Mouse (Mus musculus): ENCODE measurements around the gene Clec2h.
A peak's percentile ranks its signal among the peaks of the same experiment; 100 is the strongest.
"Not testable (repeated sequence)": the region's sequence is repeated elsewhere in the genome, so short reads cannot be mapped to it uniquely, and the experiment has no call there.

The Clec2h gene

DNA sequence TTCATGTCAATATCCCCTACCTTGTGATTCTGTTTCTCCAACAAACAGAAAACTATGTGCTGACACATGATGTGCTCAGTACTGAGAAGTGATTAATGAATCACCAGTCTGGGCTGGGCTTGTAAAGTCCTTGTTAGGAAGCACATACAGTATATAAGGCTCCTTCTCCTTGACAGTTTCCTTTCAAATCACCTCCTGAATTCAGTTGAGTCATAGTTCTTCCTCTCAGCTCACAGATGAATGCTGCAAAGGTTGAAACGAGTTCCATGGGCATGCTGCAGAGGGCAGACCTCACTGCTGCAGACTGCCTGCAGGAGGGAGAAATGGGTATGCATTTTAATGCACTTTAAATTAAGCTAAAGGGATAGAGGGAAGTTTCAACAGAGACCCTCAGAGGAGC is at the start of gene Clec2h:
Gene Clec2h, plus strand, starts transcription at position 180 of the 400 bp plus-strand sequence.
- no peak for DNase-seq

DNA sequence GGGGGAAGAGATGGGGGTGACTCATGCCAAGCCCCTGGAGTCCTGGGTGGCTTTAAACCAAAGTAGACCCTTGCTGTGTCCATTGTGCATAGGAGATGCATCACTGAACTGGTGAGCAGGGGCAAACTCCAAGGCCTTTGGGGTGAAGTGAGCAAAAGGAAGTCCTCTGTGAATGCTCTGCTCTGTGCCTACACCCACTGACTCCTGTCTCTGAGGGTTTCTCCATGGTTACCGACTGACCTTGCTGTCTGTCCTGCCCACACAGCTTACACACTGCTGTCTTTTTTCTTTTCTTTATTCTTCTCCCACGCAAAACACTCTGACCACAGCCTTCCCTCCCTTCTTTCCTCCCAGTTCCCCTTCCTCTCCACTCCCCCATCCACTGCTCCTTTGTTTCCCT is 39.5 kb upstream of the Clec2h start:
- no peak for DNase-seq

DNA sequence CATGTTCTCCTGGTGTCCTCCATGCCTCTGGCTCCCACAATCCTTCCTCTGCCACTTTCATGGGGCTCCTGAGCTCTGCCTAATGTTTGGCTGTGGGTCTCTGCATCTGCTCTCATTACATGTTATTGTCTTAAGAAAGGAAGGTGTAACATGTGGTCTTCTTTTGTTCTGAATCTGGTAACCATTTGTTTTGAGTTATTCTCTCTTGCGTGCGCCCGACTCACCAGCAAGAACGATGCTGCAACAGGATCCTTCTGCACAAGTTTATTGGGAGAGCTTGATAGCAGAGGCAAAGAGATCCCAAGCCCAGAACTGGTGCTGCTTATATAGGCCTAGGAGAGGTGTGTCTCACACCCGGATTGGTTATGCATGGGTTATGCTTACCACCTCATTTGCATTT is 38.8 kb upstream of the Clec2h start, which contains the start of gene Klrb1a:
Gene Klrb1a, minus strand, starts transcription at position 101 of the 400 bp plus-strand sequence.
- DNase-seq = not testable (repeated sequence)

DNA sequence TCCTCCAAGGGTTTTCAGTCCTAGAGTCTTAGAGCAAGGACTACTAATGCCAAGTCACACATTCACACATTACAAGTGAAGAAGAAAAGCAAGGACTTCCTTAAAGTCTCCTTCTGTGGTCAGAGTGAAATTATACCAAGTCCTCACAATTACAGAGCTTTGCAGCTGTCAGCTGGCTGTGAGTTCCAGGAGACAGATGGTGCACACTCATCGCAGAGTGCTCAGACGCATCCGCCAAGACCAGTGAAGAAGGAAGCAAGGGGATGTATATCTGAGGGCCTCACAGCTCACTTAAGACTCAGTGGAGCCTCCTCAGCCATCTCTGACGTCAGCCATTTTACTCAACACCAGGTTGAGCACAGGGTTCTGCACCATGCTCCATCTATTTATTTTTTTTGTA is 37.8 kb upstream of the Clec2h start:
- DNase-seq = no peak

DNA sequence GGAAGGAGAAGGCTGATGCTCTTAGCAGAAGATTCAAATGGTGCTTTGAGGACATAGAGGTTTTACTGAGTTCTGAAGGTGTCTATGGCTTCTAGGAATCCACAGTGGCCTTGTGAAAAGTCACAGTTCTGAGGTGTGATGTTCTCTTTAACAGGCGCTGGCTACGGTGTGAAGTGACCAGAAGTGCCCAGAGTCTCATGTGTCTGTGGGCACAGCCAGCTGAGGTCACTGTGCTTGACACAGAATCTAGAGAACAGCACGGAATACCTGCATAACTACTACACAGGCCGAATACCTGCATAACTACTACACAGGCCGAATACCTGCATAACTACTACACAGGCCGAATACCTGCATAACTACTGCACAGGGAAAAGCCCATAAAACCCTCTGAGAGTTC is 36.9 kb upstream of the Clec2h start:
- not testable (repeated sequence) for DNase-seq

DNA sequence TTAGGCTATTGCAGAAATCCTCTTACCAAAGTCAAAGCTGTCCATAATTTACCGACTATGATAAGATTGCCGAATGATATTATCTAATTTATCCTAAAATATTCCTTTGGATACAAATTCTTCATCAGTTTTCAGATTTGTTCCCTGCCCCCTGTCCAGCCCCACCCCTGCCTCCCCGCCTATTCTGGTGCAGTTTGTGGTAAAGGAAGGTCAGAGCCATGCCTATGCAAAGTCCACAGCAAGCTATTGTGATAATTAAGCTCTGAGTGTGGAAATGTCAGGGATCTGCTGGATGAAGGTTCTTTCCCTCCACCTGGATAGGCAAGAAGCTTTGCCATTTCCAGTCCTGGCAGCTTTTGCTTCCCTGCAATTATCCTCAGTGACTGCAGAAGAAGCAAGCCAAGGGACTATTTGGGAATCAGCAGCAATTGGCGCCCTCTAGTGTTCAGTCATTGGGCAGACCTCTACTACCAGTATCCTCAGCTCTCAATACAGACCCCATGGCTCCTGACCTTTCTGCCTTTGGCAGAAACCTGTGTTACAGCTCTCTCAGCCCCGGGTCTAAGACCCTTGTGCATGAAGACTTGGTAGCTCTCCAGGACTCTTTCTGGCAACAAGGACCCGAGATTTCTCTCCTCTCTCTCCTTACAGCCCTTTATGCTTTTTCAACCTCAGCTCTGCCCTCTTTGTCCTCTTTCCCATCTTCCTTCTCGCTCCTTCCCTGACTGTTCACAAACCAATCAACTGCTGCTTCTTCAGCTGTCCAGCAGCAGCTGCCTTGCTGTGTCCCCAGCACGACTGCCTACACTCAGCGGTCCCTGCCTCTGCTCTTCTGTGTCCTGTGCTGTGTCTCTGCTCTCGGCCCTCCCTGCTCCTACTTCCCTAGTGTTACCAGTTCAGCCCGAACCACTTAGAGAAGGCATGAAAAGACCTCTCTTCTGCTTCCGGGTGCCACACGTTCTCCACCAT is 32.1 kb upstream of the Clec2h start:
- peak; percentile 50 for DNase-seq

DNA sequence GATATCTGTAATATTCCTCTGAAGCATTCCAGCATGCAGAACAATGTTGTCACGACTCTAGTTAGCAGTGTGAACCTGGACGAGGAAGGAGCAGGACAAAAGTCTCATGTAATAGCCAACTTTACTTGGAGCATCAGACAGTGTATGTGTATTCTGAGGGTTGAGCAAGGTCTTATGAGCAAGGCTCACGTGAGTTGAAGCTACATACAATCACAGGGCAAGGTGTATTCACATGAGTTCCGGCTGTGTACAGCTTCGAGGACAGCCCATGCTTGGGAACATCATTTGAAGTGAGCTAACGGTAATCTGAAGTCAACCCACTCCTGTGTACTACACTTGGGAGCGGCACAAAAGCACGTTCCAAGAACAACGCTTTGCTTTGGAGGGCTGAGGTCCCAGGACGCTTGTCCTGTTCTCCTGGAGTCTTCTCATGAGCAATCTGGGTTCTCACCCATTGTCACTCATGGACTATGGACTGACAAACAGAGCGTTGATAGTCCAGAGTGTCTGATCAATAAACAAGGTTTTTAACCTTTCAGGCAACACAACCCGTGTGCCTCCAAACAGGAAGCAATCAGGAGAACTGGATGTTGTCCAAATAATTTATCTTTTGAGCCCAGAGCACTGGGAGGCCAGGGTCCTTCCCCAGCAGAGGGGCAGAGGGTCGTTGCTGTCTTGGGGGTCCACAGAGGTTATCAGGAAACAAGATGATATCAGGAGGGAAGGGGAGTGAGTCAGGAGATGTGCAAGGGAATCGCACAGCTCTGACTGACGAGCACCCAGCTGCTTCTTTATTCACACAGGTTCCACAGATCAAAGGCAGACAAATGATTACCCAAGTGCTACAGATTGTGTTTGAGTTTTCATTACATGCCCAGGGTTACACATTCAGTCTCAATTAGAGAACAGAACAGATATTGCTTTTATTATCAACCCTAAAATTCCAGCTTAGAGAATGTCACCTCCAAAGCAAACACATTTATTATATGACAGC is 31.0 kb upstream of the Clec2h start:
- peak; percentile 4 for DNase-seq

DNA sequence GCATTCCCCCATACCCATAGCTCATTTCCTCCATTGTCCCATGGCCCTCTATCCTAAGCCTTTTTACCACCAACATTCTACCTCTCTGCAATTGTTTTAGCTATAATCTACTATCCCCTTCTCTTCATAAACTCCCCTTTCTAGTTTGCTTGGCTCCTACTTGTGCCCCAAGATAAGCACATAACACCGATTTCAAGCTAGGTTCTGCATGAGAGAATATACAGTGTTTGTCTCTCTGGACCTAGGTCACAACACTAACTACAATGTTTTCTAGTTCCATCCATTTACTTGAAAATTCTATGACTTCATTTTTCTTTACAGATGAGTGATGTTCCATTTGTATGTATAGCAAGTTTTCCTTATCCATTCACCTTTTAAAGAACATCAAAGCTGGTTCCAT is 21.5 kb upstream of the Clec2h start:
- DNase-seq = no peak

DNA sequence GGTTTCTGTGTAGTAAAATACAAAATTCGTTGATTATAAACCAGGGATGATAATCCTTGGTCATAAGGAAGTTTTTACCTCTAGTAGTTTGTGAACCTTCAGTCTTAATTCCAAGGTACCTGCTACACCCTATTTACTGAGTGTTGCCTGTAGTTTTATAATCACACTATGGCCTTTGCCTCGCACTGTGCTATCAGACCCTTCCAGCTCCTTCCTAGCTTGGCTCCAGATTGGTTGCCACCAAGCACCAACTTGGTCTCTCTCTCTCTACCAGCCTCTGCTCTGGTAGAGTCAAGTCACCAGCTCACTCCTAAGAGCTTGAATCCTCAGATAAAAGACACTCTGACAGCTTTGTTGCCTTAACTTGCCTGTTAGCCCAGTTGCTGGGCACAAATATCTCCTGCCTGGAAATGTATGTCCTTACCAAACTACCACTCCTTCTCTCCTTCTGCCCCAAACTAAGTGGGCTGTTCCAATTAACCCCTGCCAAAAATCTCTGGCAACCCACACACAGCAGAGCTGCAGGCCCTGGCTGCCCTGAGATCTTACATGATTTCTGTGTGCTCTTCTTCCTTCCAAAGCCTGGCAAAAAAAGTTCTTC is 21.0 kb upstream of the Clec2h start:
- DNase-seq = no peak

DNA sequence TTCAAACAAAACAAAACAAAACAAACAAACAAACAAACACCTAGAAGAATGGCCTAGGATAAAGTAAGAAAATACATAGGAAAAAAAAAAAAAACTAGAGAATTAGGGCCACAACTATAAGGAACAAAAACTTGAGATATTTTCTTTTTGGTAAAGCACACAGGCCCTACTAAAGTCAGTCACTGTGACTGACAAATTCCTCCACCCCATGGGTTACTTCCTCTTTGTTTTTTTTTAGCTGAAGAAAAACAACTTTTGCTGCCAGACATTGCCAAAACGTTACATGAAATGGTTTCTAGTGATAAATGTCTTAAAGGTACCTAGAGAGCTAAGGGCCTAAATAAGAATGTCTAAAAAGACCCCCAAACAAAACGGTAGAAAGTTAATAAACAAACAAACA is 18.2 kb upstream of the Clec2h start:
- no peak for DNase-seq

DNA sequence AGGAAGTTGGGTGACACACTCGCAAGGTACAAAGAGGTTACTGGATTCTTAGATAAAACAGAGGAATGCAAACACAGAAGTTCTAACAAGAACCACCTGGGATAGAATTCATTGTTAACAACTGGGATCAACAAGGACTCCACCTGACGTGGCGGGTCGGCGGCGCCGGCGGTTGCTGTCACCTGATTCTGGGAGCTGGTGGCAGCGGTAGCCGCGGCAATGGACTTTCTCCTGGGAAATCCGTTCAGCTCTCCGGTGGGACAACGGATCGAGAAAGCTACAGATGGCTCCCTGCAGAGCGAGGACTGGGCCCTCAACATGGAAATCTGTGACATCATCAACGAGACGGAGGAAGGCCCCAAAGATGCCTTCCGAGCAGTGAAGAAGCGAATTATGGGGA is 17.5 kb upstream of the Clec2h start:
- not testable (repeated sequence) for DNase-seq

DNA sequence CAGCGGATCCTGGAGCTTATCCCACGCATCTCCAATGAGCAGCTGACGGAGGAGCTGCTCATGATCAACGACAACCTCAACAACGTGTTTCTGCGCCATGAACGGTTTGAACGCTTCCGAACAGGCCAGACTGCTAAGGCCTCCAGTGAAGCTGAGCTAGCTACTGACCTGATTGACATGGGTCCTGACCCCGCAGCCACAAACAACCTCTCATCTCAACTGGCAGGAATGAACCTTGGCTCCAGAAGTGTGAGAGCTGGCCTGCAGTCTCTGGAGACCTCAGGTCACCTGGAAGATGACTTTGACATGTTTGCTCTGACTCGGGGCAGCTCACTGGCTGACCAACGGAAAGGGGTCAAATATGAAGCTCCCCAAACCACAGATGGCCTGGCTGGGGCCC is 16.5 kb upstream of the Clec2h start:
- DNase-seq = not testable (repeated sequence)

DNA sequence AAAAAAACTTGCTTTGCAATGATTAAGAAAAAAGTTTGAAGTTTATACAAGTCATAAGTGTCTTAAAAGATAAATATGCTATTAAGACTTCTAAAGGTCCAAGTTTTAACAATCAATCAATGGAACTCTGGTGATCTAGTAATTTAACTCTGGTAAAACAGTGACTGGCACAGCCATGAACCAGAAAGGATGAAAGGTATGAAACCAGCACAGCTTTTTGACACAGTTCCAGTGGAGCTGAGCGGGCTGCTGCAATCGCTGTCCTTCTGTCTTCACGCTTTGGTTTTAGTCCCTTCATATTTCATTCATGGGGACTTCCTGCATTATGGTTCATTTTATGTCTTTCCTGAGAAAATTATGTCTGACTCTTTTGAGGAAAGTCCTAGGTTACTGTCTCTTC is 12.5 kb upstream of the Clec2h start:
- DNase-seq = no peak

DNA sequence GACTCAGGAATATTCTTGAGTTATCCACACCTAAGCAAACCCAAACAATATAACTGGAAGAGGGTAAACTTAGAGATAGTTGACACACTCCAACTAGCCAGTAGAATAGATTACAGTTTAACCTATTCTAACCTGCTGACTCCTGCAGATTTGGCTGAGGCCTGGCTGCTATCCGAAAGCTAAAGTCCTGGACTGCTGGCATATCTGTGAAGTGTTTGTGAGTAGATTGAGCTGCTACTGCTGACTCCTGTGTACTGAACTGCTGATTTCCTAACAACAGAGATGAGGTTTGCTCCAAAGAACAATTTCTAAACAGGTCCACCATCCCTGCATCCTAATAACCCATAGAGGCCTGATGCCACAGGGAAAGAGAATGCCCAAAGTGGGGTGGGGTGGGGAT is 12.0 kb upstream of the Clec2h start:
- no peak for DNase-seq

DNA sequence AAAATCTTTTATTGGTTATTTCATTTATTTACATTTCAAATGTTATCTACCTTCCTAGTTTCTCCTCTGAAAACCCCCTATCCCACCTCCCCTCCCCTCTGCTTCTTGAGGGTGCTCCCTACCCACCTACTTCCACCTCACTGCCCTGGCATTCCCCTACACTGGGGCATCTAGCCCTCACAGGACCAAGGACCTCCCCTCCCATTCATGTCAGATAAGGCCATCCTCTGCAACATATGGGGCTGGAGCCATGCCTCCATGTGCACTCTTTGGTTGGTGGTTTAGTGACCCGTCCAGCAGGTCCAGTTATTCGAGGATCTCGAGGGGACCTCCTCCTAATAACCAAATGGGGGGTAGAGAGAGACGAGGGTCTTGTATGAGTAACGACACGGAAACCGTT is 11.4 kb upstream of the Clec2h start:
- not testable (repeated sequence) for DNase-seq

DNA sequence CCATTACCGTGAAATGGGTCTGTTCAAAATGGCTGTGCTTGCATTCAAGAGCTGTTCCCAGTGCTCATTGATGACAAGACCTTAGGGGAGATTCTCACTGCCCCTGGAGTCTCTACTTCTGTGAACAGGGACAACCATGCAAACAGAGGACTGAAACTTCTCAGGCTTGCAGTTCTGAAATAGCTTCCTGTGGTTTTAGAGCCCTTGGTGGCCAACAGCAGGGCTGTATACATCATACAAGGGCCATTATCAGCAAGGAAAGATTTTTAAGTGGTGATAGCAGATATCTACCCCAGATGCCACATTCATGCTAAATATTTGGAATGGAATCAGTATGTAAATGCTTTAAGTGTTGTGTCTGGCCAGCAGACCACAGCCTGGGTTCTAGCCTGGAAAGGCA is 9.2 kb upstream of the Clec2h start:
- DNase-seq = no peak

DNA sequence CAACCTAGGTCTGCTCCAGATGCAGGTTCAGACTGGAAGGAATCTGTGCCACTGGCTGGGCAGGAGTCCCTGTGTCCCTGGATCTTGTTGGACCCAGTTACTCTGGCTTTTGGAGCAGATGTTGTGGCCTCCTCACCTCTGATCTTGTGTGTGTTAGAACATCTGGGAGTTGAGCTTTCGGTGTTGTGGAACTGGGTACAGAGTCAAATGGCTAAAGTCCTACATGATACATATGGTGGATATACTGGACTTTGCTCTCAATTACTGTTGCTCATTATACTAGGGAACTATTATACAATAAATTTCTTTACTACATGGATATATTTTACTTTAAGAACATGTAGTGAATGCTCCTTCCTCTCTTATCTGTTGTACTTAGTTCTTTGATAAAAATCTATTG is 936 bp upstream of the Clec2h start:
- DNase-seq = no peak

DNA sequence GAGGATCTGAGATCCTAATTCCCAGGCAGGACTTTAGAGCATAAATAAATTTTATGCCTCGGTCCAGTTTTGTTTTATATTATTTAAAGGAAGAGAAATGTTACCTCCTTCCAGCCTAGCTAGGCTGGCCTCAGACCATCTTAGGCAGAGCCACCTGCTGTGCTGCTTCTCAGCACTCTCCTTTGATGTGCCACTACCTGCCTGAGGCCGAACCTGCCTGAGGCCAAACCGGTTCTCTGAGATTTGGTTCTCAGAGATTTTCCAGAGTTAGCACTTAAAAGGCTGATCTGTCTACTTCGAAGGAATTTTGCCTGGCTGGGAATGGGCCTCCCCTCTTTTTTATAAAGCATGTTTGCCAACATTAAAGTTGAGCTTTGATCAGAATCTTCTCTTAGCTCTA is 7.8 kb downstream of the Clec2h start:
- DNase-seq = no peak

DNA sequence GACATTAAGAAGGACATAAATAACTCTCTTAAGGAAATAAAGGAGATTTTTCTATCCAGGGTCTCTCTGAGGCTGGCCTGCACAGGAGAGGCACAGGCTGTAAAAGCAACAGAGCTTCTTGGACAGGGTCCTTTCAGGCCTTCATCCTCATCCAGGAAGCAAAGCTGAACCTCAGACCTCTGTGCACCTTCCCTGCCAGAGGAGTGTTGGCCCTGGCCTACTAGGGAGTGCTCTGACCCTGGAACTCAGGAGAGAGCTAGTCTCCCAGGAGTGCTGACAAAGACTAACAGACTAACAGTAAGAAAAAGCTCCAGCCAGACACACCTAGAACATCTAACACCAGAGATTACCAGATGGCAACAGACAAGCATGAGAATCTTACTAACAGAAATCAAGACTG is 17.4 kb downstream of the Clec2h start:
- no peak for DNase-seq

DNA sequence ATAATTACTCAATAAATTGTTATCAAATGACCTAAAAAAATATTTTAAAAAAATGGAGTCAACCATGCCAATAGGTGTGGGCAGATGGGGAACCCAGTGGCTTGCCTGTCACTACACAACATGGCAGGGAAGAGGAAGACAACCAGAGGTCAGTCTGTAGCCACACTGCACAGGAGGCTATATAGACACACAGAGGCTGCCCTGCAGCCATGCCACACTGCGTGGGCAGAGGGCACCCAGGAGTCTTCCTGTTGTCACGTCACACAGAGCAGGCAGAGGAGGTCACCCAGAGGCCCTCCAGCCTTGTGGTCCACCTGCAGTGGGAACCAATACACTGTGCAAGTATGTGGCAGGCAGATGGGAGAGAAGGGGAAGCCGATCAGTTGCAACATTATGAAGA is 39.5 kb downstream of the Clec2h start:
- no peak for DNase-seq

DNA sequence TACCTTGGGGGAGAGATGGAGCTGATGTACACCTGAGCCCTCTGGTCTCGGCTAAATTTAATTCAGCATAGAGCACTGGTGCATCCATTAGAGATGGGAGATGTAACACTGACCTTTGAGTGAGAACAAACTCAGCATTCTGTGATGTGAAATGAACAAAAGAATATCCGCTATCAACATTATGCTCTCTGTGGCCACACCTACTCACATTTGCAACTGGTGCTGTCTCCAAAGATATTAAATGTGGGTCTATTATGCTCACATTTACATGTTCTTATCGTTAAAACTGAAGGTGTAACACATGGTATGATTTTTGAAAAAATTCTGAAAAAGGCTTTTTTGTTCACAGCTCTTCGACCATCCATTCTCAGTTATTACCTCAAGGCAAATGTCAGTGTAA is 60.8 kb downstream of the Clec2h start, which contains the start of gene Klrb1:
Gene Klrb1, minus strand, starts transcription at position 101 of the 400 bp plus-strand sequence.
- DNase-seq = no peak
